10 mouse cellular contexts compared by ENCODE assay signal in the genomic region with DNA sequence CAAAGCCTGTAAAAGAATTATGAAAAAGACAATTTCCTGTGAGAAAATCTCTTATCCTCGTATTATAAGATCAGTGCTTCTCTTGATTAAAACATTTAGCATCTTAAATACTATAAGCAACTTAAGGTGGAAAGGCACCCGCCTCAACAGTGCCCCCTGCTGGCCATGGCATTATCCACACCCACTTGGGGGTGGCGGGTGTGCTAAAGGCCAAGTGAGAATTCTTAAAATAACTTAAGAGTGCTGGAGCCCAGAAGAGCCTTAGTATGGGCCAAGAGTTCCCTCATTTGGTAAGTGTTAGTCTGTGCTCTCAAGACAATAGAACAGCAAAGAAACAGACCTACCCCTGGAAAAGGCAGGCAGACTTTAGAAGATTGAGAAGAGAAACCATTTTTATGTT. TPM values are rescaled to one million over a fixed set of nuclear protein-coding genes. Genes with fewer than 3 reads are reported as not detected.
DNase-seq lines count a peak whose midpoint lies in the region; ATAC-seq lines count a peak whose summit lies in the region.
"Had no signal": no experiment of that assay in that cellular context is flagged by ENCODE, and none has a peak within 500 bp of the region (broad histone marks: within the 10 kb centered on the region; RNA-seq: fewer than 3 reads in every experiment).

No protein-coding gene starts in this region.

- 57% methylated on average over 3 of the region's 3 CpGs for WGBS in kidney, embryonic 14.5 days
- 45% methylated on average over 3 of the region's 3 CpGs for WGBS in hindbrain, embryonic 12.5 days

- no peak overlapping the region for H3K4me3 ChIP-seq in kidney, embryonic 14.5 days (ENCODE audit: low read length)
- H3K4me3 ChIP-seq in hindbrain, embryonic 12.5 days: no peak overlapping the region
- H3K4me3 ChIP-seq: embryonic facial prominence, embryonic 12.5 days; neural tube, embryonic 12.5 days had no signal

- DNase-seq in kidney, adult 9 months: peak; percentile 40
- DNase-seq in ES-CJ7 (ENCODE audit: low read depth, low spot score): peak; percentile 55
- DNase-seq in brain, adult 2 months (ENCODE audit: low read depth, low spot score): peak; percentile 36
- DNase-seq in embryo, embryonic 11 days: no peak
- no peak for DNase-seq in ovary, adult 18-20 months (ENCODE audit: low spot score)

- peaks cover 4% of the 10 kb centered on the region; the same call in 1 of the 2 replicates for H3K27me3 ChIP-seq in kidney, embryonic 14.5 days (ENCODE audit: control insufficient read depth, insufficient read depth, low read length)
- H3K27me3 ChIP-seq in hindbrain, embryonic 12.5 days: peaks cover 17% of the 10 kb centered on the region

- no peaks in the 10 kb centered on the region for H3K9me3 ChIP-seq in kidney, embryonic 14.5 days (ENCODE audit: control insufficient read depth, low read length)
- no peaks in the 10 kb centered on the region for H3K9me3 ChIP-seq in hindbrain, embryonic 12.5 days (replicated peaks)
- H3K9me3 ChIP-seq: embryonic facial prominence, embryonic 12.5 days; neural tube, embryonic 12.5 days had no signal

- H3K4me2 ChIP-seq in kidney, embryonic 14.5 days (replicated peaks; ENCODE audit: low read depth, low read length): no peak overlapping the region
- H3K4me2 ChIP-seq in hindbrain, embryonic 12.5 days (replicated peaks): no peak overlapping the region
- H3K4me2 ChIP-seq: embryonic facial prominence, embryonic 12.5 days; neural tube, embryonic 12.5 days had no signal

- no peak overlapping the region for H3K9ac ChIP-seq in kidney, embryonic 14.5 days (ENCODE audit: low read depth, low read length)
- H3K9ac ChIP-seq in hindbrain, embryonic 12.5 days: no peak overlapping the region
- H3K9ac ChIP-seq: embryonic facial prominence, embryonic 12.5 days; neural tube, embryonic 12.5 days had no signal

- no peaks in the 10 kb centered on the region; the same call in 1 of the 2 replicates for H3K36me3 ChIP-seq in kidney, embryonic 14.5 days (ENCODE audit: control insufficient read depth, insufficient read depth, low read length)
- no peaks in the 10 kb centered on the region for H3K36me3 ChIP-seq in hindbrain, embryonic 12.5 days
- H3K36me3 ChIP-seq: embryonic facial prominence, embryonic 12.5 days; neural tube, embryonic 12.5 days had no signal

- H3K4me1 ChIP-seq in kidney, embryonic 14.5 days (ENCODE audit: control insufficient read depth, insufficient read depth, low read length): peaks cover 23% of the 10 kb centered on the region
- peaks cover 15% of the 10 kb centered on the region for H3K4me1 ChIP-seq in hindbrain, embryonic 12.5 days

- ATAC-seq in kidney, embryonic 14.5 days (ENCODE audit: low FRiP score, low TSS enrichment): no peak
- 0 out of 2 replicates have a peak, but pooled peaks have one; percentile 38 for ATAC-seq in megakaryocyte progenitor cell, adult 5-6 weeks (replicated peaks; ENCODE audit: poor library complexity)
- no peak for ATAC-seq in hindbrain, embryonic 12.5 days (ENCODE audit: low FRiP score)

- no peak overlapping the region for H3K27ac ChIP-seq in kidney, embryonic 14.5 days (ENCODE audit: low read depth, low read length)
- no peak overlapping the region for H3K27ac ChIP-seq in hindbrain, embryonic 12.5 days
- H3K27ac ChIP-seq: embryonic facial prominence, embryonic 12.5 days; neural tube, embryonic 12.5 days had no signal

RNA-seq across cellular contexts. Expression of a gene that starts 4.6 kb away (rescaled TPM):
- polyA plus RNA-seq in kidney, embryonic 14.5 days (2014; fragmentation: Nextera tagmentation; extraction: Ambion mirVana): 0.09 and 0.73 TPM in 2 replicates
- not detected in 2 replicates for total RNA-seq in megakaryocyte progenitor cell, adult 5-6 weeks (2015)
- not detected in 2 replicates for total RNA-seq in megakaryocyte progenitor cell, adult 5-6 weeks (2017)
- 0.46 and 0.79 TPM in 2 replicates for polyA plus RNA-seq in hindbrain, embryonic 12.5 days (2016; fragmentation: Nextera tagmentation; extraction: Ambion mirVana)

RNA-seq across cellular contexts. Expression of a gene that starts 12.7 kb away (rescaled TPM):
- polyA plus RNA-seq in kidney, embryonic 14.5 days (2014; fragmentation: Nextera tagmentation; extraction: Ambion mirVana): not detected in 2 replicates
- not detected in 2 replicates for total RNA-seq in megakaryocyte progenitor cell, adult 5-6 weeks (2015)
- total RNA-seq in megakaryocyte progenitor cell, adult 5-6 weeks (2017): not detected in 2 replicates
- polyA plus RNA-seq in hindbrain, embryonic 12.5 days (2016; fragmentation: Nextera tagmentation; extraction: Ambion mirVana): not detected in 2 replicates
- polyA plus RNA-seq: embryonic facial prominence, embryonic 12.5 days; neural tube, embryonic 12.5 days had no signal

RNA-seq across cellular contexts. Expression of a gene that starts 15.4 kb away (rescaled TPM):
- polyA plus RNA-seq in kidney, embryonic 14.5 days (2014; fragmentation: Nextera tagmentation; extraction: Ambion mirVana): 23.3 and 25.3 TPM in 2 replicates
- 3.4 and 4.7 TPM in 2 replicates for total RNA-seq in megakaryocyte progenitor cell, adult 5-6 weeks (2015)
- 1.4 and 4.1 TPM in 2 replicates for total RNA-seq in megakaryocyte progenitor cell, adult 5-6 weeks (2017)
- 11.4 and 12.9 TPM in 2 replicates for polyA plus RNA-seq in hindbrain, embryonic 12.5 days (2016; fragmentation: Nextera tagmentation; extraction: Ambion mirVana)

RNA-seq across cellular contexts. Expression of a gene that starts 56.9 kb away (rescaled TPM):
- polyA plus RNA-seq in kidney, embryonic 14.5 days (2014; fragmentation: Nextera tagmentation; extraction: Ambion mirVana): 5.1 and 8.4 TPM in 2 replicates
- not detected in 2 replicates for total RNA-seq in megakaryocyte progenitor cell, adult 5-6 weeks (2015)
- total RNA-seq in megakaryocyte progenitor cell, adult 5-6 weeks (2017): not detected in 2 replicates
- polyA plus RNA-seq in hindbrain, embryonic 12.5 days (2016; fragmentation: Nextera tagmentation; extraction: Ambion mirVana): 35.6 and 36.2 TPM in 2 replicates

Comparison
In these comparisons a context has a peak if more than half of its experiments do, and no peak if none do; other contexts are left out.
1. DNase-seq: peak in kidney, adult 9 months (single experiment), ES-CJ7 (single experiment) and brain, adult 2 months (single experiment); none in embryo, embryonic 11 days (single experiment) and ovary, adult 18-20 months (single experiment).